Mouse (Mus musculus): ENCODE measurements around the gene Bag5.

DNA sequence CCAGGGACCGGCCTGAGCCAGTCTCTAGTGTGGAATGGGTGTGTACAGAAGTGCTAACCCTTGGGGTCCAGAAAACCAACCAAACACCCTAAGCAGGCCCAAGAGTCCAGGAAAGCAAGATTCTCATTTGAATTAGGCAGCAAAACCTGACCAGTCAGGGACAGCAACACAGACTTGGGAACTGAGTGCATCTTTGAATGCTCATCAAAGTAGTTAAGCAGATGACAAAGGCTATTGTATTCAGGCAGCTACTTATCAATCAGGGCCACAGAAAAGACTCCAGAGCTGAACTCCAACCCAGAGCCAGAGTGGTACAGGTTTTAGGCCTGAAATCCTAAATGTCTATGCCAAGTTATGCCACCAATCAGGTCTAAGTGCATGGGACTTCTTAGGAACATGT, 52.4 kb downstream of the Bag5 start:
- TF ChIP-seq CTCF (IDR thresholded peaks at IDR 0.05; ENCODE audit: control insufficient read depth, insufficient read depth, insufficient read length) (no peak), MAX (IDR thresholded peaks at IDR 0.05) (no peak), MYOG (IDR thresholded peaks at IDR 0.05; ENCODE audit: control insufficient read depth, extremely low read depth, insufficient read length) (no peak), MYOD1 (IDR thresholded peaks at IDR 0.05; ENCODE audit: control insufficient read depth, insufficient read length, low read depth) (no peak)

All from C2C12 (cell line).